Mouse (Mus musculus): ENCODE results near the gene Unc50. TPM values are rescaled to one million over a fixed set of nuclear protein-coding genes. Genes with fewer than 3 reads are reported as not detected.

The Unc50 gene
- polyA plus RNA-seq, 1 experiment from 2014 or later = 177 TPM

GRCm38 (mm10) chr1:37398961-37399360 lies 31.0 kb upstream of the Unc50 start:
- H3K27me3 ChIP-seq (replicated peaks; ENCODE audit: insufficient read depth, low read length) = no peaks in the 10 kb centered on the region
- 0 out of 2 replicates have a peak, but pooled peaks cover 4% of the 10 kb centered on the region for H3K36me3 ChIP-seq (ENCODE audit: insufficient read depth, low read length)
- no peak overlapping the region for H3K4me2 ChIP-seq (replicated peaks; ENCODE audit: low read depth, low read length)
- WGBS = 32% methylated on average over 3 of the region's 3 CpGs
- ATAC-seq (no peak), DNase-seq (ENCODE audit: low spot score) (no peak)
- H3K4me1 ChIP-seq (ENCODE audit: insufficient read depth, low read depth, low read length) = no peaks in the 10 kb centered on the region
- no peak overlapping the region for H3K9ac ChIP-seq (replicated peaks; ENCODE audit: low read depth)
- H3K4me3 ChIP-seq (ENCODE audit: low read depth, low read length) = no peak overlapping the region
- H3K27ac ChIP-seq (ENCODE audit: low read length) = no peak overlapping the region
- TF ChIP-seq CTCF (IDR thresholded peaks at IDR 0.05) (no peak), EP300 (IDR thresholded peaks at IDR 0.05) (no peak)
- H3K9me3 ChIP-seq (ENCODE audit: low read length) = no peaks in the 10 kb centered on the region

- ATAC-seq = no peak
- no peak overlapping the region for H3K9ac ChIP-seq (replicated peaks; ENCODE audit: low read depth)
Measured at GRCm38 (mm10) chr1:37399734-37400133, 30.2 kb upstream of the Unc50 start.

GRCm38 (mm10) chr1:37401687-37402086 lies 28.3 kb upstream of the Unc50 start:
- Histone ChIP-seq H3K36me3 (ENCODE audit: insufficient read depth, low read length) (0 out of 2 replicates have a peak, but pooled peaks cover 4% of the 10 kb centered on the region), H3K4me1 (ENCODE audit: insufficient read depth, low read depth, low read length) (no peaks in the 10 kb centered on the region), H3K9ac (replicated peaks; ENCODE audit: low read depth) (no peak overlapping the region), H3K4me3 (ENCODE audit: low read depth, low read length) (no peak overlapping the region), H3K27me3 (replicated peaks; ENCODE audit: insufficient read depth, low read length) (no peaks in the 10 kb centered on the region), H3K27ac (ENCODE audit: low read length) (no peak overlapping the region), H3K4me2 (replicated peaks; ENCODE audit: low read depth, low read length) (no peak overlapping the region), H3K9me3 (ENCODE audit: low read length) (no peaks in the 10 kb centered on the region)
- ATAC-seq (peak; percentile 43), DNase-seq (ENCODE audit: low spot score) (peak; percentile 59)
- WGBS = 55% methylated on average over 4 of the region's 4 CpGs
- TF ChIP-seq CTCF (IDR thresholded peaks at IDR 0.05) = peak; percentile 87
- TF ChIP-seq EP300 (IDR thresholded peaks at IDR 0.05) = no peak

More at GRCm38 (mm10) chr1:37399734-37400133, 30.2 kb upstream of the Unc50 start:
- Histone ChIP-seq H3K4me2 (replicated peaks; ENCODE audit: low read depth, low read length) (no peak overlapping the region), H3K27me3 (replicated peaks; ENCODE audit: insufficient read depth, low read length) (no peaks in the 10 kb centered on the region), H3K36me3 (ENCODE audit: insufficient read depth, low read length) (0 out of 2 replicates have a peak, but pooled peaks cover 4% of the 10 kb centered on the region), H3K9me3 (ENCODE audit: low read length) (no peaks in the 10 kb centered on the region), H3K4me3 (ENCODE audit: low read depth, low read length) (no peak overlapping the region), H3K4me1 (ENCODE audit: insufficient read depth, low read depth, low read length) (no peaks in the 10 kb centered on the region), H3K27ac (ENCODE audit: low read length) (no peak overlapping the region)
- 59% methylated on average over 8 of the region's 8 CpGs for WGBS
- no peak for DNase-seq (ENCODE audit: low spot score)
- TF ChIP-seq CTCF (IDR thresholded peaks at IDR 0.05) (no peak), EP300 (IDR thresholded peaks at IDR 0.05) (no peak)

GRCm38 (mm10) chr1:37405137-37405536 lies 24.8 kb upstream of the Unc50 start:
- H3K4me2 ChIP-seq (replicated peaks; ENCODE audit: low read depth, low read length) = no peak overlapping the region
- no peak for ATAC-seq
- no peak overlapping the region for H3K9ac ChIP-seq (replicated peaks; ENCODE audit: low read depth)
- no peak overlapping the region for H3K27ac ChIP-seq (ENCODE audit: low read length)
- 82% methylated on average over 2 of the region's 2 CpGs for WGBS
- no peaks in the 10 kb centered on the region for H3K4me1 ChIP-seq (ENCODE audit: insufficient read depth, low read depth, low read length)
- H3K36me3 ChIP-seq (ENCODE audit: insufficient read depth, low read length) = no peaks in the 10 kb centered on the region
- H3K9me3 ChIP-seq (ENCODE audit: low read length) = no peaks in the 10 kb centered on the region
- H3K4me3 ChIP-seq (ENCODE audit: low read depth, low read length) = no peak overlapping the region
- no peak for TF ChIP-seq EP300 (IDR thresholded peaks at IDR 0.05)
- TF ChIP-seq CTCF (IDR thresholded peaks at IDR 0.05) = no peak
- DNase-seq (ENCODE audit: low spot score) = no peak
- H3K27me3 ChIP-seq (replicated peaks; ENCODE audit: insufficient read depth, low read length) = no peaks in the 10 kb centered on the region

- no peak for ATAC-seq
- no peaks in the 10 kb centered on the region for H3K36me3 ChIP-seq (ENCODE audit: insufficient read depth, low read length)
- H3K4me1 ChIP-seq (ENCODE audit: insufficient read depth, low read depth, low read length) = no peaks in the 10 kb centered on the region
- H3K4me3 ChIP-seq (ENCODE audit: low read depth, low read length) = no peak overlapping the region
- no peak overlapping the region for H3K27ac ChIP-seq (ENCODE audit: low read length)
- H3K9ac ChIP-seq (replicated peaks; ENCODE audit: low read depth) = no peak overlapping the region
- TF ChIP-seq CTCF (IDR thresholded peaks at IDR 0.05) (no peak), EP300 (IDR thresholded peaks at IDR 0.05) (no peak)
- H3K9me3 ChIP-seq (ENCODE audit: low read length) = no peaks in the 10 kb centered on the region
- 82% methylated on average over 8 of the region's 8 CpGs for WGBS
- DNase-seq (ENCODE audit: low spot score) = no peak
- H3K27me3 ChIP-seq (replicated peaks; ENCODE audit: insufficient read depth, low read length) = no peaks in the 10 kb centered on the region
- no peak overlapping the region for H3K4me2 ChIP-seq (replicated peaks; ENCODE audit: low read depth, low read length)
Measured at GRCm38 (mm10) chr1:37407228-37407627, 22.7 kb upstream of the Unc50 start.

GRCm38 (mm10) chr1:37408059-37408458 lies 21.9 kb upstream of the Unc50 start:
- WGBS = 71% methylated on average over 8 of the region's 8 CpGs
- no peak overlapping the region for H3K27ac ChIP-seq (ENCODE audit: low read length)
- H3K9ac ChIP-seq (replicated peaks; ENCODE audit: low read depth) = no peak overlapping the region
- no peaks in the 10 kb centered on the region for H3K4me1 ChIP-seq (ENCODE audit: insufficient read depth, low read depth, low read length)
- no peaks in the 10 kb centered on the region for H3K27me3 ChIP-seq (replicated peaks; ENCODE audit: insufficient read depth, low read length)
- H3K36me3 ChIP-seq (ENCODE audit: insufficient read depth, low read length) = no peaks in the 10 kb centered on the region
- no peak overlapping the region for H3K4me2 ChIP-seq (replicated peaks; ENCODE audit: low read depth, low read length)
- no peaks in the 10 kb centered on the region for H3K9me3 ChIP-seq (ENCODE audit: low read length)
- no peak for DNase-seq (ENCODE audit: low spot score)
- TF ChIP-seq CTCF (IDR thresholded peaks at IDR 0.05) = no peak
- TF ChIP-seq EP300 (IDR thresholded peaks at IDR 0.05) = no peak
- no peak for ATAC-seq
- no peak overlapping the region for H3K4me3 ChIP-seq (ENCODE audit: low read depth, low read length)

- 70% methylated on average over 3 of the region's 3 CpGs for WGBS
- TF ChIP-seq CTCF (IDR thresholded peaks at IDR 0.05) (no peak), EP300 (IDR thresholded peaks at IDR 0.05) (no peak)
- Histone ChIP-seq H3K27ac (ENCODE audit: low read length) (no peak overlapping the region), H3K4me3 (ENCODE audit: low read depth, low read length) (no peak overlapping the region), H3K4me1 (ENCODE audit: insufficient read depth, low read depth, low read length) (no peaks in the 10 kb centered on the region), H3K4me2 (replicated peaks; ENCODE audit: low read depth, low read length) (no peak overlapping the region), H3K27me3 (replicated peaks; ENCODE audit: insufficient read depth, low read length) (no peaks in the 10 kb centered on the region), H3K36me3 (ENCODE audit: insufficient read depth, low read length) (no peaks in the 10 kb centered on the region), H3K9ac (replicated peaks; ENCODE audit: low read depth) (no peak overlapping the region), H3K9me3 (ENCODE audit: low read length) (no peaks in the 10 kb centered on the region)
- no peak for DNase-seq (ENCODE audit: low spot score)
- ATAC-seq = no peak
Measured at GRCm38 (mm10) chr1:37408678-37409077, 21.3 kb upstream of the Unc50 start.

All from lung, postnatal 0 days (tissue).